Mouse (Mus musculus) adrenal gland, adult 10 weeks (tissue): ENCODE data around the gene Olfr1504. TPM values are rescaled to one million over a fixed set of nuclear protein-coding genes. Genes with fewer than 3 reads are reported as not detected.

ENCODE experiments used
- polyA plus RNA-seq: library from polyadenylated mRNA; stranded (reverse); fragments of 350-450 nt; fragmentation: Illumina TruSeq; extraction: RNeasy Lipid Tissue Mini Kit (QIAGEN cat#74804); gene quantifications from one replicate; pipeline ENCODE4 v1.2.3, GENCODE M21; 2014; ENCODE audit warnings: low read depth, low replicate concordance

The Olfr1504 gene
- not detected for polyA plus RNA-seq

DNA sequence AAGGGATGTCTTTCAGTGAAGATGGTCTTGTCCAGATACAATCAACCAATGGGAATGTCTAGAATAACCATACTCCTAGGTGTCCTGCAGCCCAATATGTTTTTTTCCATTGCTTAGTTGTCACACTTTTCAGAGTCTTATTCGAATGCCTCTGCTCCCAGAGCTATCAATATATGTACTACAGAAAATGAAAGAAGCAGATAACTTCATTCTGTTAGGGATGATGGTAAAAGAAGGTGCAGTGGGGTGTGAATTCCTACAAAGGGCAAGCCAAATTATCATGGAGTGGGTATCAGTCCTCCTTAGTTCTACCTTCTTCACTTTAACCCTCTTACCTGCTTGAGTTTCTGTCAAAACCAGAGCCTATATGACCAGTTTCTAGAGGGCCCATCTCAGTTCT is at the start of gene Olfr1504:
TSS of gene Olfr1504 (minus strand) at position 101 of the 400 bp plus-strand sequence.

DNA sequence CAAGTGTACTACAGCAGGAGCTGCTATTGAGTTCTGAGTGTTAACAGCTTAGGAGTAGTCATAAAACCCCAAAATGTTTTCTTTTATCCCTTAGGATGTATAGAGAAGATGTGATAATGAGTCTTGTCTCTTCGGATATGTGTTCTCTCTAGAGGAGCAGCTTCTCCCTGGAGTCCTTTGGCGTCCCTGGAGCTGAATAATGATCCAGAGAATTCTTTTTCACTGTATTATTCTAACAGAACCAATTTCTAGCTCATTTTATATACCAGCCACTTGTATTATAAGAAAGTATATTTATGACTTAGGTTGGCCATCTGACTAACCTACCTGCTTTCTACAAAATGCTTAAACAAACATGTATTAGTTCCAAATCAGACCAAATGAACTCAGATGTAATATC is 15.5 kb upstream of the Olfr1504 start, which contains the start of gene Olfr1505:
TSS of gene Olfr1505 (plus strand) at position 301 of the 400 bp plus-strand sequence.

DNA sequence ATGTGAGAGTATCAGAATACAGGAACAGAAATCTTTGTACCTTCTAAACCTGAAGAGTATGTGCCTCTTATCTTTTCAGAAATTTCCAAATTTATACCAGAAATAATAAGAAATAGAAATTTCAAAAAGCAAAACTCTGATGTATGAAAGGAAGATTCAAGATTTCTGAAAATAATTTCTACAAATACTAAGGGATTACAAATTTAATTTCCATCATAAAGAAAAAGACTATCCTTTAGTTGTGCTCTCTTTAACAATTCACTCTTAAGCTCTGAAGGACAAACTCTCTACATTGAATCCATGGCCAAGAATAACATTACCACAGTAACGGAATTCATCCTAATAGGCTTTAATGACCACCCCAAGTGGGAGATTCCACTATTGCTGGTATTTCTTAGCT is 36.2 kb downstream of the Olfr1504 start, which contains the start of gene Olfr1502:
TSS of gene Olfr1502 (plus strand) at position 301 of the 400 bp plus-strand sequence.

DNA sequence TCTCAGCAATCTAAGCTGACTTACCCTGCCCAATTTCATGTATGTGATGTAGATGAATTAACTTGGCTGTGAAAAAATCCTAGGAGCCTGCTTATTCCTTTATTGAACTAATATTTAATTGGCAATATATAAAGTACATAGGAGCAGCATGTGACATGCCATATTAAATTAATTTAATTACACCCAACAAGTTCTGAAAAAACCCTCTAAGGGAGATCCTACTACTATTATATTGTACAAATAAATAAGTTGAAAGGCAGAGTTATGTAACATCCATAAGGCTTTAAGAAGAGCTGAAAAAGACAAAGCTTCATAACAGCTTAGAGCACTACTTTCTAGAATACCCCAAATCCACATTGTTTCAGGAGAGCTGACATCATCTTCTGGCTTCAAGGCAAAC is 47.1 kb downstream of the Olfr1504 start, which contains the start of gene Olfr1501:
TSS of gene Olfr1501 (minus strand) at position 101 of the 400 bp plus-strand sequence.

Other genes starting within 250 kb of the Olfr1504 start
- not detected for gene Olfr1490, start 246.8 kb downstream of the Olfr1504 start, polyA plus RNA-seq
- gene Olfr1491, start 200.7 kb downstream of the Olfr1504 start, polyA plus RNA-seq = not detected
- gene Olfr1493-ps1, start 174.7 kb downstream of the Olfr1504 start, polyA plus RNA-seq = not detected
- gene Olfr1494, start 158.2 kb downstream of the Olfr1504 start, polyA plus RNA-seq = not detected
- not detected for gene Olfr1495, start 133.3 kb downstream of the Olfr1504 start, polyA plus RNA-seq
- not detected for gene Olfr1496, start 120.0 kb downstream of the Olfr1504 start, polyA plus RNA-seq
- gene Olfr1497, start 99.7 kb downstream of the Olfr1504 start, polyA plus RNA-seq = not detected
- not detected for gene Olfr1499, start 78.5 kb downstream of the Olfr1504 start, polyA plus RNA-seq
- gene Olfr1500, start 67.4 kb downstream of the Olfr1504 start, polyA plus RNA-seq = not detected
- not detected for gene Olfr1501, start 47.2 kb downstream of the Olfr1504 start, polyA plus RNA-seq
- not detected for gene Olfr1502, start 36.1 kb downstream of the Olfr1504 start, polyA plus RNA-seq
- gene Olfr1505, start 15.6 kb upstream of the Olfr1504 start, polyA plus RNA-seq = not detected